Mouse (Mus musculus) embryo, embryonic 11 days (tissue): ENCODE results near the gene Ppat.

ENCODE experiments used
- DNase-seq: peaks from one replicate; pipeline ENCODE4 v3.0.0-alpha.2; 2015

Ppat gene

DNA sequence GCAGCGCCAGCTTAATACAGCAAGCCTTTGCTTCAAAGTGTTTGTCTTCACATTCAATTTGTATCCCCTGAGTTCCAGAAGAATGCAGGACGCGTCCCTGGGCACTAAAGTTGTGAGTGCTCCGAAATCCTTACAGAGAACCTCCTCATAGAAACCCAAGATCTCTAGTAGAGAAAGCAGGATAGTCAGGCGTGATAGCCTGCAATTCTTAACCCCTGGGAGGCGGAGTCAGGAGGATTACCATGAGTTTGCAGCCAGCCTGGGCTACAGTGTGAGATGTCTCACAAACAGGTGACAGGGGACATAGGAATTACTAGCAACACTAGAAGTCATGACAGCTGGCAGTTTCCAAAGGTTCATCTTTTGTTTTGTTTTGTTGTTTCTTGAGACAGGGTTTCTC is 81.8 kb downstream of the Ppat start:
- no peak for DNase-seq

DNA sequence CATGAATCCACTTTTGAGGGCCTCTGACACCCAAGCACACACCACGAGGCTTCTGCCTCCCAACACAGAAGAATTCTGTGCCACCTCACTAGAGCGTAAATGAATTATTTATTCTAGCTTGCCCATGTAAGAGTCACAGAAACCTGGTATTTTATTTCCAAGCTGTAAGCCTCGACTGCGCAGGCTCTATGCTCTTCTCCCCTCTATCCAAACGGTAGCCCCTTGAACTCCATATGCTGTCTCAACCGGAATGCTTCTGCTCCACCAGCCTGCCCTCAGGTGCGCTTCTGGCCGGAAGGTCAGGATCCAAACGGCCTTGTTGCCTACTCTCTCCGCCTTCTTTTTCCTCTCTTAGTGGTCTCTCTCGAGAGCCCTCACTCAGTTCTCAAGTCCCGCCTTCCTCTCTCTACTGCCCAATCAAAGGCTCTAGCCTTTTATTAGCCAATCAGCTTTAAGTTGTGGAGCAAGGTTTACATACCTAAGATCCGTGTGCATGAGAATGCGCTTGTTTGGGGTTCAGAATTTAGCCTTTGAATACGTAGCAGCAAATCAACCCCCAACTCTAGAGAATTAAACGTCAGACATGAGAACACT is 82.6 kb downstream of the Ppat start:
- DNase-seq = peak; percentile 64

DNA sequence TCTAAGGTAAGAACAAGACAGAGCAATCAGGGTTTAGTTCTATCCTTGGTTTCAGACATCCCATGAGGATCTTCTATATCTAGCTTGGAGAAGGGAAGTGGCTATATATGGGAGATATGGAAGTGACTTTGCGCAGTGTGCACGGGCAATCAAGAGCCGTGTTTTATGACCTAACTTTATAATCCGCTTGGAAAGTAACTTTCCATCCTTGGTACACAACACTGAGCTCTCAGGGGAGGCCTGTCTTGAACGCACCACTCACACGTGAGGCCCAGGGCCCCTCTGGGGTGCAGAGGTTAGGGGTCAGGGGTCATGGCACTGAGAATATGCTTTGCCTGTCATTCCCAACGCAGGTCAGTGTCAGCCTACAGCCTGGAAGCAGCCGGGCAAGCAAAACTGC is 84.6 kb downstream of the Ppat start:
- DNase-seq = no peak
